Mouse (Mus musculus) hindlimb bud, embryonic 11.5 days (tissue): ENCODE results near the gene Stxbp1.

Experiments used
- DNase-seq: peaks from one replicate; pipeline ENCODE4 v3.0.0-alpha.2; 2012; ENCODE audit warnings: low read depth, low spot score; ENCODE audit errors: extremely low spot score

Stxbp1 gene

GRCm38 (mm10) chr2:32758503-32758902 is 88.5 kb downstream of the Stxbp1 start:
- no peak for DNase-seq

- peak; percentile 85 for DNase-seq
These were observed 89.8 kb downstream of the Stxbp1 start, which contains the start of gene Tor2a for GRCm38 (mm10) chr2:32757056-32757845. Gene Tor2a, plus strand, starts transcription at chr2:32757234.

DNA sequence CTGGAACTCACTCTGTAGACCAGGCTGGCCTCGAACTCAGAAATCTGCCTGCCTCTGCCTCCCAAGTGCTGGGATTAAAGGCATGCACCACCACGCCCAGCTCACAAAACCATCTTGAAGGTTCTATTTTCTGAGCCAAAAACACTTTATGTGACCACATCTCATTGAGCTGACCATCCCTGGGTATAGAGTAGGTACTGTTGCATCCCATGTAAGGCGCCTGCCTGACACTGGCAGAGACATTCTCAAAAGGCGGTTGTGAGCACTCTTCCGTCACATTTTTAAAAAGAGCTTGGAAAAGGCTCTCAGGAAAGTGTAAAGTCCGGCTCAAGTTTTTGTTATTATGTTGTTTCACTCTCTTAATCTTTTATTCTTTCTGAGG is 90.4 kb downstream of the Stxbp1 start:
- DNase-seq, result no peak

GRCm38 (mm10) chr2:32752181-32752580 is 94.9 kb downstream of the Stxbp1 start:
- DNase-seq, result no peak

DNA sequence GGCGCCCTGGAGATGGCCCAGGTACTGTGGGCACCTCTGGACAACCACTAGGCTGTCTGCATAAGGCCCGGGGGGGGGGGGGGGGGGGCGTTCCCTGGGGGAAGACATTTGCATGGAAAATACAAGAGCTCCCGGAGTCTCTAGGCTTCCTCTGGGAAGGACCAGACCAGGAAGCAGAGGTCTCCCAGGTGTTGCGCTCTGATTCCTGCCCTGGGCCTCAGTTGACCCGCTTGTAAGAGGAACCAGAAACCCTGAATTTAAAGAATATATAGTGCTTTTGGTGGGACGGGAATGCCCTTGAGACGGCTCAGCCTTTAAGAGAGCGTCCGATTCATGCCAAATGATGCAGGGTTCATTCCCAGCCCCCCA is 95.4 kb downstream of the Stxbp1 start:
- DNase-seq, result no peak

GRCm38 (mm10) chr2:32750887-32751664 is 96.0 kb downstream of the Stxbp1 start:
- no peak for DNase-seq

DNA sequence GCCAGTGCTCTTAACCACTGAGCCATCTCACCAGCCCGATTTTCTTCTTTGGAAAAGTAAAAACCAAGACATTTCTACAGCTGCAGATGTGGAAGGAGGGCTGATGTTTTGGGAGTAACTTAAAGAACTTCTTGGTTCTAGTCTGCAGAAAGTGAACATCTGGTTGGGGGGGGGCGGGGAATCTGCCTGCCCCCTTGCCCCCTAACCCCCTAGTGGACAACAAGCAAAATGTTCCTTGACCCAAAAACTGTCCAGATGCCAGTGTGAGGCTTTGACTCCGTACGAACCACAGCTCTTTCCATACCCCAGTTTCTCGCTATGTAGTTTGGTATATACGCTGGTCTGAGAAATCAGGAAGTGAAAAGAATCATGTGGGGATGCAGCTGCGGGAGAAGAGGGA is 96.8 kb downstream of the Stxbp1 start:
- DNase-seq, result no peak

- DNase-seq, result no peak
These were observed 98.0 kb downstream of the Stxbp1 start for GRCm38 (mm10) chr2:32749082-32749481.

- no peak for DNase-seq
These were observed 102.6 kb downstream of the Stxbp1 start for GRCm38 (mm10) chr2:32744272-32744982.

- DNase-seq, result no peak
These were observed 104.9 kb downstream of the Stxbp1 start for GRCm38 (mm10) chr2:32742173-32742531.

DNA sequence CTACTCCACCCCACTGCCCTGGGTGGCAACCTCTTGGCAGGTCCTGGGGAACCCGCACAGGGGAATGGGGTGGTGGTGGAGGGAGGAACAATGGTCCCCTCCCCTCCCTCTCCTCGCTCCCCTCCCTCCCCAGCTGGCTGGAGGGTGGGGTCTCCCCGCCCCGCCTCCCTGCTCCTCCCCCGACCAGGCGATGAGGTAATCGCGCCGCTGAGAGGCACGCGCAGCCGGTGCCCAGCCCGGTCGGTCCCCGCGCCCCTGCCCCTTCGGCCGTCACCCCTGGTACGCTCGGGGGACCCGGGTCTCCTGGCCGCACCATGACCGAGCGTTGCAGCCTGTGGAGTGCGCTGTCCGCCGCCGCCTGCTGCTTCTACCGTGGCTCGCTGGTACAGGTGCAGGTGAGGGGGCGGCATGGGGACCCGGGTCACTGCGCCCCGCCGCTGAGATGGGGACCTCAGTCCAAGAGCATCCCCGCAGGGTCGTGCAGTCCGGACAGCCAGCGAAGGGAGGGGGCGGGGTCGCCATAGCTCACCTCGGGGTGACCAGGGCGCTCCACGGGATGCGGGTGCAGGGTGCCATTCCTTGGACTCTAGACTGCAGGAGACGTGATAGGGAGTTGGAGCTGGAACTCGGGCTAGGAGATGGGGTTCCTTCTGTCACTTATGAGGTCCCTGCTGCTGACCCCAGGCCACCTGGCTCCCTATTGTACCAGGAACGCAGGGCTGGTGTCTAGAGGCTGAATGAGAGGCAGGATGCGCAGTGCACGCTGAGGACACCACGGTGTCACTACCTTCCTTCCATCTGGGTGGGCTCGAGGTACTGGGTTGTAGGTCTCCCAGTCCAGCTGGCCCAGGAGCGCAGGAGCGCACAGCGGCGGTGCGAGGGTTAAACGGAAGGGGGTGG is 105.5 kb downstream of the Stxbp1 start:
- no peak for DNase-seq

- no peak for DNase-seq
These were observed 106.2 kb downstream of the Stxbp1 start, which contains the start of gene 6330409D20Rik for GRCm38 (mm10) chr2:32740916-32741272. Gene 6330409D20Rik, minus strand, starts transcription at chr2:32741016.

- DNase-seq, result no peak
These were observed 107.7 kb downstream of the Stxbp1 start for GRCm38 (mm10) chr2:32739311-32739710.
